Mouse (Mus musculus): ENCODE measurements around the gene Zfp691.

DNA sequence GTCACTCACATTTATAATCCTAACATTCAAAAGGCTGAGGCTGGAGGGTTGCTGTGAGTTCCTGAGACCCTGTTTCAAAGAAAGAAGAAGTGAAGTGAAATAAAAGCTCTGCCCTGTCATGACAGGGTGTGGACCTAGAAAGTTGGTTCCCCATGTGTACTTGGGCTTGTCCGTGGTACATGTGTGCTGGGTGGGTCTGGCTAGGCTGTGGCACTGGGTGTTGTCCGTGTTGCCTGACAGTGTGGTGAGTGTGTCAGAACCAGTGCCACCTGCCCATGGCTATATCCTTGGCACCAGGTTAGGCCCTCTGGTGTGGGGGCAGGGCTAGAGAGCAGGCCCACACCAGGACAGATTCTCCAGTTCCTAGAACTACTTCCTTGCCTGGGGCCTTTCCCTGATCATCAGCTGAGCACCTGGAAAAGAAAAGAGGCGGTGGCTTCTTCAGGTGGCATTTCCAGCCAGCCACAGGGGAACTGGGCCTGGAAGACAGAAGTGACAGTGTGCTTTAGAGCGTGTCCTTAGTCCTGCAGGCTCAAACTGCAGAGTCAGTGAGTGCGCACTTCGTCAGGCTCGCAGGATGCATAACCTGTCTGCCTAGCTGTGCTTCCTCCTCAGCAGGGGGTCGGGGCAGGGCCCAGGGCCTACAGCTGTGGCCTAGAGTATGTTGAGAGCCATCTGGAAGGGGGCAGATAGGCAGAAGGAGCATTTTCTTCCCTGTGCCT lies 42.6 kb downstream of the Zfp691 start:
- TF ChIP-seq EP300 (IDR thresholded peaks at IDR 0.05; ENCODE audit: insufficient read depth, low read depth, low read length): no peak
- TF ChIP-seq CTCF (IDR thresholded peaks at IDR 0.05): no peak
- TF ChIP-seq POLR2A (IDR thresholded peaks at IDR 0.05; ENCODE audit: insufficient read depth, low read depth, low read length): no peak
